Mouse (Mus musculus): ENCODE measurements around the gene Mafb. TPM values are rescaled to one million over a fixed set of nuclear protein-coding genes. Genes with fewer than 3 reads are reported as not detected.

The Mafb gene
- polyA plus RNA-seq, 1 experiment, result 0.24 TPM

- H3K4me3 ChIP-seq (ENCODE audit: low read depth, low read length), result no peak overlapping the region
- no peaks in the 10 kb centered on the region for H3K27me3 ChIP-seq (ENCODE audit: control insufficient read depth, insufficient read depth, low read length, poor library complexity, severe bottlenecking)
- no peaks in the 10 kb centered on the region for H3K4me1 ChIP-seq (ENCODE audit: control insufficient read depth, insufficient read depth, low read length)
- TF ChIP-seq CTCF (IDR thresholded peaks at IDR 0.05; ENCODE audit: low read depth, low read length), result peak; percentile 25
- no peak for TF ChIP-seq POLR2A (IDR thresholded peaks at IDR 0.05; ENCODE audit: insufficient read depth, low read length)
- no peak for TF ChIP-seq EP300 (IDR thresholded peaks at IDR 0.05; ENCODE audit: insufficient read depth, low read depth, low read length)
- H3K9me3 ChIP-seq (replicated peaks; ENCODE audit: control insufficient read depth, insufficient read depth, low read length, poor library complexity, severe bottlenecking), result no peaks in the 10 kb centered on the region
- no peaks in the 10 kb centered on the region for H3K36me3 ChIP-seq (ENCODE audit: control insufficient read depth, insufficient read depth, low read length, poor library complexity, severe bottlenecking)
- H3K27ac ChIP-seq (ENCODE audit: insufficient read depth, low read length), result no peak overlapping the region
- no peak overlapping the region for H3K9ac ChIP-seq (ENCODE audit: low read depth, poor library complexity, severe bottlenecking)
Observed at GRCm38 (mm10) chr2:160407720-160408119, 40.9 kb upstream of the Mafb start.

GRCm38 (mm10) chr2:160397747-160398146 lies 30.9 kb upstream of the Mafb start:
- Histone ChIP-seq H3K4me1 (ENCODE audit: control insufficient read depth, insufficient read depth, low read length) (no peaks in the 10 kb centered on the region), H3K27me3 (ENCODE audit: control insufficient read depth, insufficient read depth, low read length, poor library complexity, severe bottlenecking) (no peaks in the 10 kb centered on the region), H3K9me3 (replicated peaks; ENCODE audit: control insufficient read depth, insufficient read depth, low read length, poor library complexity, severe bottlenecking) (no peaks in the 10 kb centered on the region), H3K9ac (ENCODE audit: low read depth, poor library complexity, severe bottlenecking) (no peak overlapping the region), H3K4me3 (ENCODE audit: low read depth, low read length) (no peak overlapping the region), H3K27ac (ENCODE audit: insufficient read depth, low read length) (no peak overlapping the region), H3K36me3 (ENCODE audit: control insufficient read depth, insufficient read depth, low read length, poor library complexity, severe bottlenecking) (no peaks in the 10 kb centered on the region)
- no peak for TF ChIP-seq CTCF (IDR thresholded peaks at IDR 0.05; ENCODE audit: low read depth, low read length)
- TF ChIP-seq EP300 (IDR thresholded peaks at IDR 0.05; ENCODE audit: insufficient read depth, low read depth, low read length), result no peak
- TF ChIP-seq POLR2A (IDR thresholded peaks at IDR 0.05; ENCODE audit: insufficient read depth, low read length), result no peak

- H3K9ac ChIP-seq (ENCODE audit: low read depth, poor library complexity, severe bottlenecking), result no peak overlapping the region
- no peak overlapping the region for H3K27ac ChIP-seq (ENCODE audit: insufficient read depth, low read length)
- H3K4me3 ChIP-seq (ENCODE audit: low read depth, low read length), result no peak overlapping the region
- no peaks in the 10 kb centered on the region for H3K4me1 ChIP-seq (ENCODE audit: control insufficient read depth, insufficient read depth, low read length)
- H3K27me3 ChIP-seq (ENCODE audit: control insufficient read depth, insufficient read depth, low read length, poor library complexity, severe bottlenecking), result no peaks in the 10 kb centered on the region
- H3K9me3 ChIP-seq (replicated peaks; ENCODE audit: control insufficient read depth, insufficient read depth, low read length, poor library complexity, severe bottlenecking), result 0 out of 2 replicates have a peak, but pooled peaks cover 2% of the 10 kb centered on the region
- TF ChIP-seq POLR2A (IDR thresholded peaks at IDR 0.05; ENCODE audit: insufficient read depth, low read length) (no peak), EP300 (IDR thresholded peaks at IDR 0.05; ENCODE audit: insufficient read depth, low read depth, low read length) (no peak), CTCF (IDR thresholded peaks at IDR 0.05; ENCODE audit: low read depth, low read length) (no peak)
- no peaks in the 10 kb centered on the region for H3K36me3 ChIP-seq (ENCODE audit: control insufficient read depth, insufficient read depth, low read length, poor library complexity, severe bottlenecking)
Observed at GRCm38 (mm10) chr2:160394735-160395134, 27.9 kb upstream of the Mafb start.

- Histone ChIP-seq H3K4me3 (ENCODE audit: low read depth, low read length) (no peak overlapping the region), H3K36me3 (ENCODE audit: control insufficient read depth, insufficient read depth, low read length, poor library complexity, severe bottlenecking) (no peaks in the 10 kb centered on the region), H3K27ac (ENCODE audit: insufficient read depth, low read length) (no peak overlapping the region), H3K9ac (ENCODE audit: low read depth, poor library complexity, severe bottlenecking) (no peak overlapping the region), H3K27me3 (ENCODE audit: control insufficient read depth, insufficient read depth, low read length, poor library complexity, severe bottlenecking) (no peaks in the 10 kb centered on the region), H3K4me1 (ENCODE audit: control insufficient read depth, insufficient read depth, low read length) (no peaks in the 10 kb centered on the region), H3K9me3 (replicated peaks; ENCODE audit: control insufficient read depth, insufficient read depth, low read length, poor library complexity, severe bottlenecking) (0 out of 2 replicates have a peak, but pooled peaks cover 2% of the 10 kb centered on the region)
- TF ChIP-seq CTCF (IDR thresholded peaks at IDR 0.05; ENCODE audit: low read depth, low read length), result no peak
- no peak for TF ChIP-seq POLR2A (IDR thresholded peaks at IDR 0.05; ENCODE audit: insufficient read depth, low read length)
- TF ChIP-seq EP300 (IDR thresholded peaks at IDR 0.05; ENCODE audit: insufficient read depth, low read depth, low read length), result no peak
Observed at GRCm38 (mm10) chr2:160392648-160393047, 25.8 kb upstream of the Mafb start.

GRCm38 (mm10) chr2:160388596-160388995 lies 21.7 kb upstream of the Mafb start:
- Histone ChIP-seq H3K27me3 (ENCODE audit: control insufficient read depth, insufficient read depth, low read length, poor library complexity, severe bottlenecking) (peaks cover 3% of the 10 kb centered on the region; the same call in 1 of the 2 replicates), H3K4me1 (ENCODE audit: control insufficient read depth, insufficient read depth, low read length) (no peaks in the 10 kb centered on the region), H3K9me3 (replicated peaks; ENCODE audit: control insufficient read depth, insufficient read depth, low read length, poor library complexity, severe bottlenecking) (0 out of 2 replicates have a peak, but pooled peaks cover 2% of the 10 kb centered on the region), H3K9ac (ENCODE audit: low read depth, poor library complexity, severe bottlenecking) (no peak overlapping the region), H3K4me3 (ENCODE audit: low read depth, low read length) (no peak overlapping the region), H3K27ac (ENCODE audit: insufficient read depth, low read length) (no peak overlapping the region), H3K36me3 (ENCODE audit: control insufficient read depth, insufficient read depth, low read length, poor library complexity, severe bottlenecking) (no peaks in the 10 kb centered on the region)
- TF ChIP-seq POLR2A (IDR thresholded peaks at IDR 0.05; ENCODE audit: insufficient read depth, low read length) (no peak), EP300 (IDR thresholded peaks at IDR 0.05; ENCODE audit: insufficient read depth, low read depth, low read length) (no peak), CTCF (IDR thresholded peaks at IDR 0.05; ENCODE audit: low read depth, low read length) (no peak)

- Histone ChIP-seq H3K27ac (ENCODE audit: insufficient read depth, low read length) (no peak overlapping the region), H3K9ac (ENCODE audit: low read depth, poor library complexity, severe bottlenecking) (no peak overlapping the region), H3K4me3 (ENCODE audit: low read depth, low read length) (no peak overlapping the region), H3K27me3 (ENCODE audit: control insufficient read depth, insufficient read depth, low read length, poor library complexity, severe bottlenecking) (peaks cover 3% of the 10 kb centered on the region; the same call in 1 of the 2 replicates), H3K36me3 (ENCODE audit: control insufficient read depth, insufficient read depth, low read length, poor library complexity, severe bottlenecking) (no peaks in the 10 kb centered on the region), H3K4me1 (ENCODE audit: control insufficient read depth, insufficient read depth, low read length) (no peaks in the 10 kb centered on the region), H3K9me3 (replicated peaks; ENCODE audit: control insufficient read depth, insufficient read depth, low read length, poor library complexity, severe bottlenecking) (no peaks in the 10 kb centered on the region)
- TF ChIP-seq POLR2A (IDR thresholded peaks at IDR 0.05; ENCODE audit: insufficient read depth, low read length), result no peak
- TF ChIP-seq CTCF (IDR thresholded peaks at IDR 0.05; ENCODE audit: low read depth, low read length), result no peak
- no peak for TF ChIP-seq EP300 (IDR thresholded peaks at IDR 0.05; ENCODE audit: insufficient read depth, low read depth, low read length)
Observed at GRCm38 (mm10) chr2:160383418-160383817, 16.6 kb upstream of the Mafb start.
